Mouse (Mus musculus) embryonic facial prominence, embryonic 11.5 days (tissue): ENCODE results near the gene Synpo2. TPM values are rescaled to one million over a fixed set of nuclear protein-coding genes. Genes with fewer than 3 reads are reported as not detected.
"Not testable (repeated sequence)": the region's sequence is repeated elsewhere in the genome, so short reads cannot be mapped to it uniquely, and the experiment has no call there.

Experiments used
- ATAC-seq: fragments of 200-750 bp; cut with Nextera tagmentation; replicated peaks from 2 replicates; pipeline ENCODE4 v1.8.0; 2017; ENCODE audit warnings: low read depth; ENCODE audit not compliant: insufficient number of reproducible peaks, low FRiP score, low TSS enrichment
- DNase-seq: peaks from one replicate; pipeline ENCODE4 v3.0.0-alpha.2; 2015; ENCODE audit warnings: low spot score
- H3K27ac ChIP-seq: fragments of 300-500 bp; sonication (generic); replicated peaks from 2 replicates; pipeline ENCODE4 v1.5.1; 2014; ENCODE audit warnings: mild to moderate bottlenecking, low read depth, low read length, control low read depth
- H3K27me3 ChIP-seq: fragments of 300-500 bp; sonication (generic); 2 replicates; pipeline ENCODE4 v1.6.1; 2014; ENCODE audit warnings: mild to moderate bottlenecking, low read length, moderate library complexity, mixed read lengths; ENCODE audit not compliant: control insufficient read depth, insufficient read depth
- H3K36me3 ChIP-seq: fragments of 300-500 bp; sonication (generic); replicated peaks from 2 replicates; pipeline ENCODE4 v1.6.1; 2014; ENCODE audit warnings: low read depth, mild to moderate bottlenecking, low read length, moderate library complexity, mixed read lengths; ENCODE audit not compliant: control insufficient read depth, insufficient read depth
- H3K4me1 ChIP-seq: fragments of 300-500 bp; sonication (generic); 2 replicates; pipeline ENCODE4 v1.6.1; 2014; ENCODE audit warnings: low read length, mixed read lengths; ENCODE audit not compliant: control insufficient read depth, insufficient read depth
- H3K4me2 ChIP-seq: fragments of 300-500 bp; sonication (generic); 2 replicates; pipeline ENCODE4 v1.6.1; 2014; ENCODE audit warnings: low read depth, mild to moderate bottlenecking, control low read depth, low read length, moderate library complexity
- H3K4me3 ChIP-seq: fragments of 300-500 bp; sonication (generic); 2 replicates; pipeline ENCODE4 v1.5.1; 2014; ENCODE audit warnings: low read depth, low read length, control low read depth
- H3K9ac ChIP-seq: fragments of 300-500 bp; sonication (generic); replicated peaks from 2 replicates; pipeline ENCODE4 v1.6.1; 2014; ENCODE audit warnings: mild to moderate bottlenecking, control low read depth, low read length
- H3K9me3 ChIP-seq: fragments of 300-500 bp; sonication (generic); replicated peaks from 2 replicates; pipeline ENCODE4 v1.6.1; 2016; ENCODE audit warnings: mild to moderate bottlenecking, low read length, inconsistent platforms, mixed read lengths; ENCODE audit not compliant: control insufficient read depth
- WGBS: fragments of 180-500 bp; shearing (Covaris S2); extraction: QIAGEN DNeasy Blood & Tissue Kit; methylation state at CpG from one replicate; pipeline ENCODE4 v1.1.7; 2014; 5-methylcytosine and 5-hydroxymethylcytosine counted together
- polyA plus RNA-seq: library from polyadenylated mRNA; unstranded; fragments of >200 nt; fragmentation: Nextera tagmentation; extraction: Ambion mirVana; gene quantifications from 2 replicates; pipeline ENCODE4 v1.2.1, GENCODE M21; 2014

The Synpo2 gene
- polyA plus RNA-seq, 1 experiment from 2014 or later, result 6.5 TPM

DNA sequence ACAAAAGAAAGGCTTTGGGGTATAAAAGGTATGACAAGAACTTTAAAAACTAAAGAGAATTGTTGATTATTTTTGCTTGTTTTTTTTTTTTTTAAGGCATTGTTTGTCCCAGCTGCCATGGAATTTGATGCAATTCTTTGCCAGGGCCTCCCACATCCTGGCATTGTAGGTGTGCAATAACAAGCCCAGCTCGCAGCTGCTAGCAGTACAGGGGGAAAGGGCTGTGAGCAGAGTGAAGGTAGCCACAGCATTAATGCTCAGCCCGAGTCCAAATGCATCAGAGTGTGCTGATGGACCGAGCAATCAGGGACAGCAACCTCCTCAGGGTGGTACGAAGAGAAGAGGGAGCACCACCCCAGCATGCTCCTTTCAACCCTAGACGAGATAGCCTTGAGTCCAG lies 96.3 kb downstream of the Synpo2 start:
- DNase-seq (no peak), ATAC-seq (no peak)
- Histone ChIP-seq H3K36me3 (no peaks in the 10 kb centered on the region), H3K27me3 (no peaks in the 10 kb centered on the region), H3K4me2 (no peak overlapping the region), H3K4me1 (no peaks in the 10 kb centered on the region), H3K9me3 (no peaks in the 10 kb centered on the region), H3K4me3 (no peak overlapping the region), H3K27ac (no peak overlapping the region), H3K9ac (no peak overlapping the region)
- WGBS, result 75% methylated on average over 5 of the region's 5 CpGs

DNA sequence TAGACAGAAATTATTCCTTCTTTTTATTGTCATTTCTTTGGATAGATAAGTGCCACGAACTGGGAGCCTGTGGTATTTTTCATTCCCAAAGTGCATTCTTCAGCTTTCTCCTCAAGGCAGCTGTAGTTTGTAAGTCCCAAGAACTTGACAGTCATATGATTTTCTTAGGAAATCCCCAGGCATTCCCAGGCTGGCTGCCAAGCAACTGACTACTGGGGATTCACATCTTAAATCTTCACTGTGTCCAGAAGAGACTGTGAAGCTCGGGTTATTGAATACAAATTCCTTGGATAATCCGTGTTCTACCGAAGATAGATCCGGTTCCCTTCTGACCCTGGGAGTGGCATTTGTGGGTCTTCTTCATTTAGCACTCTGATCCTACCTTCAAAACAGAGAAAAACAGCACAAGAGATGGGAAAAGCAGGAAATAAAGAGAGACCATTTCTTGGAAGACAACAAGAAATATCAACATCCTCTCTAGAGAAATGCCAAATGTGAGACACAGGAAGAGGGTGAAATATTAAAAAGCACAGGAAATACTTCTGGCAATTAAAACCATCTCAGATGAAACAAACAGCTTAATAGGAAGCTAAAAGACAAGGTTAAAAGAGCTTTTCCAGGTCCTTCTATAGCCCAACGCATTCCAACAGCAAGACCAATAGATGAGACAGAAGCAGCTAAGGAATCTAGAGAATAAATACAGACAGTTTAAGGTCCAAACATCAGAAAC lies 97.5 kb downstream of the Synpo2 start:
- ATAC-seq (no peak), DNase-seq (no peak)
- Histone ChIP-seq H3K9ac (no peak overlapping the region), H3K27me3 (no peaks in the 10 kb centered on the region), H3K36me3 (no peaks in the 10 kb centered on the region), H3K9me3 (no peaks in the 10 kb centered on the region), H3K4me3 (no peak overlapping the region), H3K4me2 (no peak overlapping the region), H3K27ac (no peak overlapping the region), H3K4me1 (no peaks in the 10 kb centered on the region)
- WGBS, result 83% methylated on average over 6 of the region's 6 CpGs

DNA sequence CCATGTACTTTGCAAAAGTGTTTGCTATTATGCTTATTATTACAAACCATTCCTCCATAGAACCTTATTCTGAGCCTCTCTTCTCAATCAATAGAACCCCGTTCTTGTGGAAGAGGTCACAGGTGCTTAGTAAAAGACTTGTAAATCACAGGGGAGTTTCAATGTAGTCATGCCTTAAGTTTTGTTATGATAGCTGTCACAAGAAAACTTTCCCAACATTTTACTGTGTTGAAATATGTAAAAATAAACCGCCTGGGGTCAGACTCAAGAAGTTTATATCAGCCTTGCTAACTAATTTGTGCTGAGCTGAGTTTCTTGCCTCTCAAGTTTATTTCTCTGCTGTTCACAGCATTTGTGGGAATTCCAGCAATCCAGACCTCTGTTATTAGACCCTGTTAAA lies 103.8 kb downstream of the Synpo2 start:
- no peak for ATAC-seq
- Histone ChIP-seq H3K4me2 (no peak overlapping the region), H3K9me3 (no peaks in the 10 kb centered on the region)

DNA sequence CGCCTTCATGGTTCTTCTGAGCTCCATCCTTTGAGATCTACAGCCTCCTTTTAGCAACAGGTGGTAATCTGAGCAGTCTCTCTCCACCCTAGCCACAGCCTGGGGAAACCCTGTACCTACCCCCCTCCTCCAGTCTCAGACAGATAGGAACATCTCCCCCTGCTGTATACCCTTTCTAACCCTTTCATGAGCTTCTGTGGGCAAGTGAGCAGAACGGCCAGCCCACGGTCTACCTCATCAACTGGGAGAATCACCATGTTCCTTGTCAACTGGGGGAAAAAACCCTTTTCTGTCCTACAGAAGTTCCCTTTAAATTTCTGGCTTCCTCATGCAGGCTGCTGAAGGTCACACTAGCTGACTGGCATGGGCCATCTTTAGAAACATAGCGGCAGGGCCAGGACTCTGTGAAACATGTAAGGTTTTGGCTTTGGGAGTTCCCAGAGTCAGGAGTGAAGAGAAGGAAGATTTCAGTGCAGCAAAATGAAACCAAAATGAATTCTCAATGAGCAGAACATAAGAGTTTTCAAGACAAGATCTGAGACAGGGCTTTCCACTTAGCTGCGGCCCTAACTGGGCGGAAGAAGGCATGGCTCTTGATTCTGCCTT lies 104.7 kb downstream of the Synpo2 start:
- DNase-seq (no peak), ATAC-seq (no peak)
- H3K9ac ChIP-seq, result no peak overlapping the region
- no peak overlapping the region for H3K4me2 ChIP-seq
- WGBS, result 90% methylated on average over 6 of the region's 6 CpGs
- H3K4me3 ChIP-seq, result no peak overlapping the region
- no peaks in the 10 kb centered on the region for H3K9me3 ChIP-seq
- no peak overlapping the region for H3K27ac ChIP-seq
- H3K36me3 ChIP-seq, result no peaks in the 10 kb centered on the region
- H3K27me3 ChIP-seq, result no peaks in the 10 kb centered on the region
- no peaks in the 10 kb centered on the region for H3K4me1 ChIP-seq

More for the DNA sequence above, 103.8 kb downstream of the Synpo2 start:
- 73% methylated on average over 2 of the region's 2 CpGs for WGBS
- H3K4me3 ChIP-seq, result no peak overlapping the region
- H3K9ac ChIP-seq, result no peak overlapping the region
- H3K36me3 ChIP-seq, result no peaks in the 10 kb centered on the region
- H3K27ac ChIP-seq, result no peak overlapping the region
- no peak for DNase-seq
- no peaks in the 10 kb centered on the region for H3K4me1 ChIP-seq
- H3K27me3 ChIP-seq, result no peaks in the 10 kb centered on the region

DNA sequence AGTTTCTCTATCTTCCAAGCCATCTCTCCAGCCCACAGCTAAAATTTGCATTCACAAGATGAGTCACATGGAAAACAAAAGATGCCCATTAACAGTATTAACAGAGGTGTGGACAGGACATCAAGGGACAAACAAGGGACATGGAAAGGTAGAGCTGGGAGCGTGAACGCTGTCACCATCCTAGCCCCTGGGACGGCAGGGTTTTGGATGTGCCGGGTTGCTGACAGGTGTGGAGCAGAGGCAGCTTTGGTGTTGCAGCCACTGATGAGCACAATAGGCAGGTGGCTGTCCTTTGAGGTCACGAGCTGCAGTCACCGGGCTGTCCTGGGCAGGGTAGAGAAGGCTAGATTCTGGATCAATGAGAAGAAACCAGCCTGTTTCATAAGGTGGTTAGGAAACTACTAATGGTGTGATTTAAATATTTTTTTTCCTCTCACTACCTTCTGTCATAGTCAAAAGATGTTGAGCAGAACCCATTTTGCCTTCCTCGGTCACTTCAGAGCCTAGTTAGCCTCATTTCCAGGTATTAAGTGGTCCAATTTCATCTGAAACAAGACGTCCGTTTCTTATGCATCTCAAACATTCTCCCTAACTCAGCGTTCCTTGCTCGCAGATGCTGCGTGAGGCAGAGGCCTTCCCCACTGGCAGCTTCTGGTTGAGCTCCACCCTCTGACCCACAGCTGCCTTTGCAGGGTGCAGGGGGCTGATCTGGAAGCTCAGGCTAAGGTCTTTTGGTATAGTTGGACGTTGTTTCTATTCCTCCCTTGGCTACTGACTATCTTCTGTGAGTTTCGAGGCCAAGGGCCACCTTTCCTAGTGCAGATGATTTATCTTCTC lies 105.4 kb downstream of the Synpo2 start:
- H3K4me2 ChIP-seq, result no peak overlapping the region
- DNase-seq (no peak), ATAC-seq (no peak)
- no peak overlapping the region for H3K4me3 ChIP-seq
- no peaks in the 10 kb centered on the region for H3K9me3 ChIP-seq
- no peak overlapping the region for H3K27ac ChIP-seq
- no peaks in the 10 kb centered on the region for H3K4me1 ChIP-seq
- WGBS, result 82% methylated on average over 14 of the region's 14 CpGs
- H3K9ac ChIP-seq, result no peak overlapping the region
- no peaks in the 10 kb centered on the region for H3K36me3 ChIP-seq
- no peaks in the 10 kb centered on the region for H3K27me3 ChIP-seq

DNA sequence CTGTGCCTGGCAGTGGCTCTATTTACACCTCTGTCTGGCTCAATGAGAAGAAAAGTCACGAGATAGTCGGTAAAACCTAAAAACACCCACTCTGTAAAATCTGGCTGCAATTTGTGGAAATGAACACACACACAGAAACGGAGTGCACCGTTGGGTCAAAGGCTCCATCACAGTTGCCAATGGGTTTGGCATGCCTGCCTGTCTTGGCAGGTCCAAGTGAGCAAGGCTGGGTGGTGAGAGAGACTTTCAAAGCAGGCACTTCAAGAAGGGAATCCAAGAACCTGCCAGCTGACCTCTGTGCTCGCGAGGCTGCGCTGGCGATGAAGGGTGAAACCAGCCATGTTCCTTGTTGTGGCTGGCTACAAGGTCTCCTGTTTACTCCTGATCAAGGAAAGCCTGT lies 107.2 kb downstream of the Synpo2 start:
- no peaks in the 10 kb centered on the region for H3K27me3 ChIP-seq
- DNase-seq (no peak), ATAC-seq (no peak)
- no peak overlapping the region for H3K4me2 ChIP-seq
- H3K4me3 ChIP-seq, result no peak overlapping the region
- 69% methylated on average over 8 of the region's 8 CpGs for WGBS
- H3K27ac ChIP-seq, result no peak overlapping the region
- no peaks in the 10 kb centered on the region for H3K36me3 ChIP-seq
- H3K9ac ChIP-seq, result no peak overlapping the region
- H3K9me3 ChIP-seq, result no peaks in the 10 kb centered on the region
- H3K4me1 ChIP-seq, result no peaks in the 10 kb centered on the region

DNA sequence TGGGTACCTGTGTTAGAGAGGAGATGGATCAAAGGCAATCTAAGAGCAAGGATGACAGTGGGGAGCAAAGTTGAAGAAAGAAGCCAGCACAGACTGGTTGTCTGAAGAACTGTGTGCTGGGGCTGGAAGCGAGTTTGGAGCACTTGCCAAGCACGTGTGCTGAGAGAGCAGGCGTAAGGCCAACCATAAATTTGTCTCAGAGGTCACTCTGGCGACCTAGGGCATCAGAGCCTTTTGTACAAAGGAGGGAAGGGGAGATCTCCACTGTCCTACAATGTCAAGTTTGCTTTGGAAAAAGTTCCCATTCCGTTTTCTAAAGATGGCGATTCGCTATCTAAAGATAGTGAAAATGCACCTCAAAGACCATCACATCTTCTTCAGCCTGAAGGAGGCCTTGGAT lies 107.9 kb downstream of the Synpo2 start:
- Histone ChIP-seq H3K36me3 (no peaks in the 10 kb centered on the region), H3K27ac (no peak overlapping the region), H3K4me3 (no peak overlapping the region), H3K27me3 (no peaks in the 10 kb centered on the region), H3K4me2 (no peak overlapping the region), H3K4me1 (no peaks in the 10 kb centered on the region), H3K9ac (no peak overlapping the region), H3K9me3 (no peaks in the 10 kb centered on the region)
- DNase-seq (no peak), ATAC-seq (no peak)
- WGBS, result 78% methylated on average over 7 of the region's 7 CpGs

DNA sequence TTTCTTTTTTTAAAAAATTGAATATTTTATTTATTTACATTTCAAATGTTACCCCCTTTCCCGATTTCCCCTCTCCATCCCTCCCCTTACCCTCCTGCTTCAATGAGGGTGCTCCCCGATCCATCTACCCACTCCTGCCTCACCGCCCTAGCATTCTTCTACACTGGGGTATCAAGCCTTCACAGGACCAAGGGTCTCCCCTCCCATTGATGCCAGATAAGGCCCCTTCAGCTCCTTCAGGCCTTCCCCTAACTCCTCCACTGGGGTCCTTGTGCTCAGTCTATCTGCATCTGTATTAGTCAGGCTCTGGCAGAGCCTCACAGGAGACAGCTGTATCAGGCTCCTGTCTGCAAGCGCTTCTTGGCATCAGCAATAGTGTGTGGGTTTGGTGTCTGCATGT lies 109.2 kb downstream of the Synpo2 start:
- DNase-seq, H3K4me2 ChIP-seq, H3K36me3 ChIP-seq, H3K4me1 ChIP-seq, H3K27ac ChIP-seq, H3K4me3 ChIP-seq, ATAC-seq, H3K27me3 ChIP-seq, H3K9me3 ChIP-seq, H3K9ac ChIP-seq: not testable (repeated sequence)
- 85% methylated on average over 4 of the region's 4 CpGs for WGBS
